Mouse (Mus musculus) retina, postnatal 7 days (tissue): ENCODE results near the gene Ghdc.

ENCODE experiments used
- DNase-seq: peaks from one replicate; pipeline ENCODE4 v3.0.0-alpha.2; 2012; ENCODE audit warnings: low read depth, low spot score

The Ghdc gene

DNA sequence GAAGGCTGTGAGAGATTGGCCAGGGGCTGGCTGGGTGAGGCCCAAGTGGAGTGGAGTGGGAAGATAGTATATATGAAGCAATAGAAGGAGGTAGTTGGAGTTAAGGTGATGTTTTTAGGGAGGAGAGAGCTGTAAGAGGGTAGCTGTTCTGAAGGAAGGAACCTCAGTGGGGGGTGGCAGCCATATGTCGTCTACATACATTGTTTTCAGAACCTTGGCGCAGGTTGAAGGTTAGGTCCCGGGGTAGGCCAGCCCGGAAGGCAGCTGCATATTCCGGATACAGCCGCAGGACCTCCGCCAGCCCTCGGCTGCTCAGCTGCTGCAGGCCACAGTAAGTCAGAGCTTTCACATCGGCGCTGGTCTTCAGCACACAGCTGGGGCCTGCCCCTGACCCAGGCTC lies 24.2 kb downstream of the Ghdc start:
- DNase-seq = no peak

DNA sequence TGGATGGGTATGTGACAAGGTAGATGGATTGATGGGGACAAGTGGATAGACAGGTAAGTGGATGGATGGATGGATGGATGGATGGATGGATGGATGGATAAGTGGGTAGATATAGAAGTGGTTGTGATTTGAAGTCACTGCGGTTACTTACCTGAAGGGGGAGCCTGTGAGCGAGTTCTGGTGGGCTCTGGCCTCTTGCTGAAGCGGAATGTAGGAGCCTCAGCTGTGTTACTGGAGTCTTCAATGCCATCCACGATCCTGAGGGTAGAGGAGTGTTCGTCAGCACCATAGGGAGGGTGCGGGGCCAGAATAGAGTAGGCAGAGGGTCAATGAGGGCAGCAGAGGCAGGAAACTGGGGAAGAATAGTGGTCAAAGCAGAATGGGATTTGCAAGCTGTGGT lies 25.7 kb downstream of the Ghdc start:
- no peak for DNase-seq

DNA sequence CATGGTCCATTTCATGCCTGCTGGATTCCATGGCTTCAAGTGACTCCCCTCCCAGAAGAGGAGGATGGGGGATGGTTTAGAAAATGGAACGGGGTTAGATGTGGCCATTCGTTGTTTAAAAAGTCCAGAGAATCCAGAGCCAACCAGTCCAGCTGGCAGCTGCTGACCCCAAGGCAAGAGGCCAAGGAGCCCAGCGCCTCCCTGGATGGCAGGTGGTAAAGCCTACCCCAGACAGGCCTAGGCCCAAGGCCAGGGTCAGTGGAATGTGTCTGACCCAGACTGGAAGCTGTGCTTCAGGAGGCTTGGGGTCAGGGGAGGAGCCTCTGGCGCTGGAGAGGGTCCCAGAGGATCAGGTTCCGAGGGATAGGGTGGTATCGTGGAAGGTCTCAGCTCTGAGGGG lies 29.4 kb downstream of the Ghdc start:
- DNase-seq = no peak

DNA sequence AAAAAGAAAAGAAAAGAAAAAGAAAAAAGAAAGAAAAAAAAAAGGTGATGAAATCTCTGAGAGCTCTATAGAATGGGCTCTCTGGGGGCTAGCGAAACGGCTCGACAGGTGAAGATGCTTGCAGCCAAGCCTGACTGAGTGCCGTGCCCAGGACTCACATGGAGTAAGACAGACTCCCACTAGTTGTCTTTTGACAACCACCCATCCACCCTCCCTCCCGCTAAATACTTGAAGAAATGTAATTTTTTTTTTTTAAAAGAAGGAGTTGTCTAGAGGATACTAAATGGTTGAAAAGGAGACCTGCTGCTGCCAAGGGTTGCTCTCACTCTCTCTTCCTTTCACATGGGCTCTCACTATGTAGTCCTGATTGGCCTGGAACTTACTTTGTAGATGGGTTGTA lies 32.0 kb downstream of the Ghdc start:
- no peak for DNase-seq

DNA sequence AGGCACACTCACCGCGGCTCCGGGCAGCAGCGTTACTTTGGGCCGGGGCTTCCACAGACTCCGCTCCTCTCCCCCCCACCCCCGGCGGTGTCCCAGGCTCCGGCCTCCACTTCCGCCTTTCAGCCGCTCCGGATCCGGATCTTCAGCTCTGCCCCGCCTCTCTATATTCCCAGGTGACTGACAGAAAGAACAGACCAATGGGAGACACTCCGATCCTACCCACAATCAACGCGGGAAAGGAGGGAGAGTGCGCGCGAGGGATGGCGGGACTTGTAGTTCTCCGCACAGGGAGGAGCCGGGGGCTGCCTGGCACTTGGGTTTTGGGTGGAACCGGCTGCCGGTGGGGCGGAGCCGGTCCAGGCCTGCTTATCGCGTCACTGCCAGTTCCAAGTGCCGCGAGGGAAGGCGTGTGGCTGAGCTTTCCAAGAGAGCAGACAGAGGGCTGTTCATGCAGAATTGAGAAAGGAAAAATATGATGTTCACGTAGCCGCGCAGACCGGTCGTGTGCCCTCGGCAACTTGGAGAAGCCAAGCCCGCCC lies 32.6 kb downstream of the Ghdc start, which contains the start of gene Rab5c:
Gene Rab5c, minus strand, starts transcription at position 150 of the 539 bp plus-strand sequence.
- peak; percentile 93 for DNase-seq

DNA sequence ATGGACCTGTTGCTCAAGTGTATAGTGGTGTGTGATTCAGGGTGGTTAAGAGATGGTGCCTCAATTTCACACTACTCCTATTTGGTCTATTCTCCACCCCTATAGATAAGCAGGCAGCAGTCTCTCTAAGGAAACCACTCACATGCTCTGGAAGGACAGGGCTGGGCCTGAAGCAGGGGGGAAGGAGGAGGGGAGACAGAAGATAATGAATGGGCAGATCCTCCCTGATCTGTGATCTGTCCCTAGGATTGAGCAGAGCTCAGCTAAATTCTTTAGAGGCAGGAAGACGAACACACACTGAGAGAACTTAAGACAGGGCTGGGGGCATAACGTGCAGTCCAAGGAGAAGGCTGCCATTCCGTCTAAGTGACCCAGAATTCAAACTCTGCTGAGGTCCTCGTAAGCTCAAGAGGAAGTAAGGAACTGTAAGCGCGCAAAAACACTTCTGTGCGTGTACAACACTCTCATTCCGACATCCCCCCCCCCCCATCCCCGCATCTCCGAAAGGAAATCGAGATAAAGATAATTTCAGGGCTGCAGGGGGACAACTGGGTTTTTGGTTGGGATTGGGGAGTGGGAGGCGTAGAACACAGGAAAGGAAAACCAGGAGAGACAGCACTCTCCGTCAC lies 33.5 kb downstream of the Ghdc start:
- DNase-seq = no peak

DNA sequence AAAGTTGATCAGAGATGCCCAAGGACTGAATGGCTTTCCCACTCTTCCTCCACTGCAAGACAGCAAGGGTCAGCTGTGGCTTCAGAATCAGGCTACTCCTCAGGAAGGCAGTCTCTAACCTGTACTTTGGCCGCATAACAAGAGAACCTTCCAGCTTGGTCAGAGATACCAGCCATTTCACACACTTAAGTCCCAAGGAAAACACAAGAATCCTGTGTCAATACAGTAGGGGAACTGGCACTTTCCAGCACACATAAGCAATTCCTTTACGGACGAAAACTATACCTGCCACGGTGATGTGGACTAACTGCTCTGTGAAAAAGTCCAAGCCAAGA lies 34.0 kb downstream of the Ghdc start:
- no peak for DNase-seq

DNA sequence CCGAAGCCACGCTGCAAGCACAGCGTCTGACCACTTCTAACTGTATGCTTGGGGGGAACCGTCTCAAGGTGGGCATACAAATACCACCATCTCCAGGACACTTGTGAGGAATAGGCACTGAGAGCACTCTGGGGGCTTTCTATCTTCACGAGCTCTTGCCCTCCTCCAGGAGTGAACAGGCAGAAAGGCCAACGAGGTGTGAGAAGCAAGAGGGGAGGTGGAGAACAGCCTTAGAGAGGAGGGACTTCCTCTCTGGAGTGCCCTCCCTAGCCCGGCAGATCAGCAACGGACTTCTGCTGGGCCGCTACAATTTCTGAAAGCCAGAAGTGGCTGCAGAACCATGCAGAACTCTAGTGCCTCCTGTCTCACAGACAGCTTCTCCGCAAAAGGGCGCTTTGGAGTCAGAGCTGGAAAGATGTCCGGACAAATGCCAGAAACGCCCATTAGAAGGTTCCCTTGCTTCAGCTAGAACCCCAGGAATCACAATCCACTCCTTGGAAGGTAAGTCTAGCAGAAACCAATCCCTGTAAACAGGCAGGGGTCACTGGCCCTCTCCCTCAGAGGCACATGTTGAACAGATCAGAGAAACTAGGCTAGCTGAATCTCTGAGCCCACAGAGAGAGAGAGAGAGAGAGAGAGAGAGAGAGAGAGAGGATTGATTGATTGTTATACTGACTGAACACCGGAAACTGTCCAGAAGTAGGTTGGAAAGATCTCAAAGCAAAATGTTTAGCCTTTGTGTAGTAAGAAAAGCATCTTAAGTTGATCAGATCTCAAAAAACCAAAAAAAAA lies 34.6 kb downstream of the Ghdc start:
- DNase-seq = no peak

DNA sequence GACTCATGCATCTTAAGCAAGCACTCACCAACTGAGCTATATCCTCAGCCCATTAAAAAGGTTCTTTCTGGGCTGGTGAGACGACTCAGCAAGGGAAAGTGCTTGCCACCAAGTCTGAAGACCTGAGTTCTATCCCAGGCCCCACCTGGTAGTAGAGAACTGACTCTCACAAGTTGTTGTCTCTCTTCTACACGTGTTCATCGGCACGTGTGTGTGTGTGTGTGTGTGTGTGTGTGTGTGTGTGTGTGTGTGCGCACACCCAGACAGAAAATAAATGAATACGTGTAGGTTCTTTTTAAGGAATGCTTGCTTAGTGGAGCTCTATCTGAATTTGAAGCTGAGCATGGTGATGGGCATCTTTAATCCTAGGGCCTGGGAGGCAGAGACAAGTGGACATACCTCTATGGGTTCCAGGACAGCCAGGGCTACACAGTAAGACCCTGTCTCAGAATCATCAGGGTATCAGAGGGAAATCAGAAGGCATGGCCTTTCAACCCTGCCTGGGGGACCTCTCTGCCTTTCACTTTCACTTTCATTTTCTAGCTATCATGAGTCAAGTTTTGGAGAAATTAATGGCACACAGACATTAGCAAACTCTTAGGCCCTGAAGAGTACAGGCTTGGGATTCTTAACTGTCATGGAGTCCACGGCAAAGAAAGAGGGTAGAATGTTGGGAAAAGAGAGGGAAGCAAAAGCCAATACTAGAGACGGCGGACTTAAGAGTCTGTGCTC lies 35.5 kb downstream of the Ghdc start:
- no peak for DNase-seq

DNA sequence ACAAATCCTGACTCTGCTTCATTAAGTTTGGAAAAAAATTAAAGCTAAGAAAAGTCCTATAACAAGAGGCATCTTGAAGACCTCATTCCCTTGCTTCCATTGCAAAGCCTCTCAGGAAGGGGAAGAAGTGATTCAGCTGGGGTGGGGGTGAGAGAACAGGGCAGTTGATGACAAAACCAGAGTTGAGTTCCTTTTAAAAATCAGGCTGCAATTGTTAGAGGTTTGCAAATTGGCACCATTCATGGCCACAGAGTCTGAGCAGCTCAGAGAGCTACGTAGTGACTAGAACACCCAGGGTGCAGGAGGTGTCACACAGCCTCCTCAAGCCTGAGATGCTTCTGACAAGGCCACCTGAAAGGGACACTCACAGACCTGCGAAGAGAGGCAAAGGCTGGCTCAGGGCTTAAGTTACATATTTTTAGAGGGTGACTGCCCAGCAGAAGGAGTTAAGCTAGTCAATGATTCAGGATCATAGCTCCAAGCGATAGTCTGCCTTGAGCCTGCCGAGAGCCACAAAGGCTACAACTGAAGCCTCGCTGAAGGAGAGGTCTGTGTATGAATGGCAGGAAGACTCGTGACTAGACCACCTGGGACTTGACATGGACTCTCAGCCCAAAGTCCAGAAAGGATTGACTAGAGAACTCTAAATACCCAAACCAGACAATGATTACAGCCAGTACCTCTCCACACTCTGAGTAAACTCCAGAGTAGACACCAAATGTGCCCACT lies 40.1 kb downstream of the Ghdc start:
- DNase-seq = no peak

DNA sequence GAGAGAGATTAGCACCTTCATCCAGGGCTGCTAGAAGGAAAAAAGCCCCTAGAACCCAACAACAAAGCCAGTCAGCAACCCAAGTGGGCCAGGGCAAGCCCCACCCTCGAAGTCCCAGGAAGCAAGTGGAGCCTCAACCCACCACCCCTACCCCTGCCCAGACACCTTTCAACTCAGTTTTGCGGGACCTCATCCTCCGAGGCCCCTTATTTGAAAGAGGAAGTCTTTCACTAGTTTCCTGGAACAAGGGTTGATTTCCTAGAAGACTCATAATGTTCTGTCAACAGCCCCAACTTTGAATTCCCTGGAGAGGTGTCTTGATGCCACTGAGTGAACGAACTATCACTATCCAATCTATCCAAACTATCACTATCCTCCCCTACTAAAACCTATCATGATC lies 40.8 kb downstream of the Ghdc start:
- no peak for DNase-seq

DNA sequence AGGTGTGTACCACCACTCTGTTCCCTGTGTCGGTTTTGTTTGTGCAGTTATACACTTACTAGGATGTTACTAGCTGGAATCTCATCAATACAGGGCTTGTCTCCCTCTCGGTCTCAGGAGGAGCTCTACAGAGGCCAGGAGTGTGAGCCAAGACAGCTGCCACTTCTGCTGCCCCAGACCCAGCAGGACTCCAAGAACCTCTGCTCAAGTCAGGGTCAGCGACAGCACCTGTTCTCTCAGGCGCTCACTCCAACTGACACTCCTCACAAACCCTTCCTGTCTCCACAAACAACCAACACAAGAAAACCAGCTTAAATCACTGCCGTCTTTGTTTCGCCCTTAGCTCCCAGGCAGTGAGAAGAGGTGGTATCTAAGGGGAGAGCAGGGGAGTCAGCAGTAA lies 42.2 kb downstream of the Ghdc start:
- DNase-seq = no peak

DNA sequence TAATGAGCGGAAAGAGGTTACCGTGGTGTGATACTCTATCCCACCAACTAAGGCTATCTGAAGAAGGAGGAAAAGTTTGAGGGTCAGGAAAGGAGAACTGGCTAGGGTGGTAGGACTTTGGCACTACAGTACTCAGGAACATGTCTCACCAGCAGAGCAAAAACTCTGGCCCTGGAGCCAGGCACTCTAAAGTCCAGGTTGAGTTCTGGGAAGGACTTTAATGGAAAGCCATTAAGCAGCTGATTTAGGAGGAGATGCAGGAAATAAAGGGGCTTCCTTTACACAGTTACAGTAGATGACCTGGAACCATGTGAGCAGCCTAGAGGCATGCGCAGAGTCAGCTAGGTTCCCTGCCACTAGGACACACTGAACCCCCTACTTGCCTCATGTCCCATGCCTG lies 43.6 kb downstream of the Ghdc start:
- no peak for DNase-seq

DNA sequence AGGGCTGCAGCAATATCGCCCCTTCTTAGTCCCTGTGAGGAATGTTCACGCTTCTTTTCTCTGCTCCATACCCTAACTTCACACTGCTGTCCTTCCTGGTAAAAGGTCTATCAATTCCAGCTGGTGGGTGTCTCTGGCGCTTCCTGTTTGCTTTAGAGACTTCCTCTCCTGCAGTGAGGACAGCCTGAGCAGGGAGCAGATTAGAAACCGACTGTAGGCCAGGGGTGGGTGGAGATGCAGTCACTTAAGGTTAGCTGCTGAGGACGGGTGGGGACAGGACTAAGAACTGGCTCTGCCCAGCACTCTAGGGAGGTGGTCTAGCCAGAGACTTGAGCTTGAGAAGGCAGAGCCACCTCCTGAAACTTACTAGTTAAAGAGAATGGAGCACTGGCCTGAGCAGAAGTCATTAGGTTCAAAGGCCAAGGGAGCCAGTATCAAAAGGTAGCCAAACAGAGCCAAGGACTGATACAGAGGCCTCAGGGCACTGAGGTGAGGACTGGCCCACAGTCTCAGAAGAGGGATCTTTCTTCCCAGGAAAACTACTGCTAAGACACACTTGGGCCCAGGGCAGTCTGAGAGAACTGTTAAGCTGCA lies 45.7 kb downstream of the Ghdc start:
- DNase-seq = no peak

DNA sequence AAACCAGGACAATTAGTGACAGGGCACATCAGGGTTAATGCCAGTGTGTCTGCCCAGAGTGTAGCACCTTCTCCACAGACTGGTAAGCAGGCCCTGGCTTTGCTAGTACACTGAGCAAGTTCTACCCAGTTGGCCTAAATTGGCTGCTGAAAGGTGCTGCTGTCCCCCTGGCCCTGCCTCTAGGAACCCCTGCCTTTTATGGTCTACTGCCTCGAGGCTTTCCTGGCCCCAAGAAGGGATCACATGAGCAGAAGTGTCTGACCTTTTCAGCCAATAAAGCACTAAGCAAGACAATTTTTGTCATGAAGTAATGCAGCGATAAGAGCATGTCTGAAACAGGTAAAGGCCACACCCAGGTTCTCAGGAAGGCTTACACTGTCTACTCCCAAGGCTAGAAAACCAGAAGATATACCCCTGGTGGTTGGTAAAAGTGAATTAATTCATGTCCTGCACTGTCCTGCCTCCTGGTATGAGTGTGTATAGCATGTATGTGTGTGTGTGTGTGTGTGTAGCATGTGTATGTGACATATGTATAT lies 48.2 kb downstream of the Ghdc start:
- DNase-seq = no peak

DNA sequence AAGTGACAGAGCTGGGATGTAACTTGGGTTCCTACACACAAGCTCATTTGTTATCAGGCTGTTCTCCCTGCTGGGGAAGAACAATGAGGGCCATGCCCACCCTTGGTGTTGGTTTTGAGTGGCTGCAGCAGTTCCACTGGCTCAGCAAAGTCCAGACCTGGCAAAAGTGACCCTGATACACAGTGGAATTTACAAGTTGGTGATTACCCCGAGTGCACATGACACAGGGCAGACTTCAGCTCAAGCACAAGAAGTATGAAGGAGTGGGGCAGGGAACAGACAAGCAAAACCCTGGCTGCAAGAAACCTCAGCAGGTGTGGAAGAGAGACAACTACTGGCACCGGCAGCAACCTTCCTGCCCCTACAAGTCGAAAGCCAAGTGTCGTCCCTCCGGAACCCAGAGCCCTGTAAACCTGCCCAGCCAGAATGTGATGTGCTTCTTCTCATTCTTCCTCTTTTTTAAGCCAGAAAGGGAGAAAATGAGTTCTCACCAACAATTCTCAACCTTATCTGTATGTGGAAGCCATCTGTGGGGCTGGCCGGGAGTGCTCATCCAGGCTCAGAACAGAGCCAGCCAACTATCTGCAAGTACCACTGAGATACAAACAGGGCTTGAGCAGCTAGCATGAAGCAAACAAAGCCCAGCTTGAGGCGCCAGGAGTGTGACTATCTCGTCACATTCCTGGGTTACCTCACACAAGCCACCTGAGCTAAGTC lies 48.8 kb downstream of the Ghdc start:
- DNase-seq = no peak

DNA sequence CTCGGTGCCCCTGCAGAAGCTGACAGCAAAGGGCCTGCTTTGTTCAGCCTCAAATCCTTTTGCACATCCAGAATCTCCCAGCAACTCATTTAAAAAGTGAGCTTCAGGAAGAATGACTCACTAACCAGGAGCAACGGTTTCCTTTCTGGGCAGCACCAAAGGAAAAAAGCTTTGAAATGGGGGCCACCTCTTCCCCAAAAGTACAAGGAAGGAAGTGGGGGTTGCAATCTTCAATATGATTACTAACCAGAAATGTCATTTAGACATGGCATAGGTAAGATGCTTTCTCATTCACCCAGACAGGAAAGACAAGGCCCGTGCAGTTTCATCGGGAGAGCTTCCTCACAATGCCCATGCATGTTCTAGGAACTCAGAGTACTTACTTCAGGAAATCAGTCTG lies 49.5 kb downstream of the Ghdc start:
- DNase-seq = no peak

DNA sequence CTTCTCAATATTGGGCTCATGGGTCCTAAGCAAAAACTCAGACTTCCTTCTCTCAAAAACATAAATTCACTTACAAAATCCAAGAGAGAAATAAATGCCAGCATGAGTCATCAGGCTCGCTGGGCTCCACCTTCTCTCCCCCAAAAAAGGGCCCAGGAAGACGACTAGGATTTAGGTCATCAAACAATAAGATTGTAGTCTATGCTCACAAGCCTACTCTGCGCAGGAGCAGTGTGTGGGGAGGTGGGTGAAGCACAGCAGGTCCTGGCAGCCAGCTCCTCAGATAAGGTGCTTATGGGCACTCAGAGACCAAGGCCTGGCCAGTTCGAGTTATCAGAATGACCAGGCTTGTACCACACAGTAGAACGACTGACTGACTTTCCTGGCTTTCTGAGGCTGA lies 50.4 kb downstream of the Ghdc start:
- no peak for DNase-seq

DNA sequence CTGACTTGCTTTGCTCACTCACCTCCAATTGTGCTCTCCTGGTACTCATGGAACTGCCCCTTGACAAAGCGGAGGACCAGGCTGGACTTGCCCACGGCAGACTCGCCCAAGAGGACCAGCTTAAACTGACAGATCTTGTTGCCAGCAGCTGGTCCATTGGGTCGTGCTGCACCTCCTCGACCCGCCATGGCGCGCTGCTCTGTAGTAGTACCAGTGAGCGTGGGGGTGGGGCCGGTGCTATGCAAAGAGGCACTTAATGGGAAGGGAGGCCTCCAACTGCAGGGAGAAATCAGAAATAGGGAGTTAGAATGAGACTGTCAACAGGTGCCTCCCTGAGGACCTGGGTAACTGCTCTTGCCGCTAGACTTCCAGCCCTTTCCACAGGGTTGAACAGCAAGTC lies 50.9 kb downstream of the Ghdc start:
- no peak for DNase-seq

DNA sequence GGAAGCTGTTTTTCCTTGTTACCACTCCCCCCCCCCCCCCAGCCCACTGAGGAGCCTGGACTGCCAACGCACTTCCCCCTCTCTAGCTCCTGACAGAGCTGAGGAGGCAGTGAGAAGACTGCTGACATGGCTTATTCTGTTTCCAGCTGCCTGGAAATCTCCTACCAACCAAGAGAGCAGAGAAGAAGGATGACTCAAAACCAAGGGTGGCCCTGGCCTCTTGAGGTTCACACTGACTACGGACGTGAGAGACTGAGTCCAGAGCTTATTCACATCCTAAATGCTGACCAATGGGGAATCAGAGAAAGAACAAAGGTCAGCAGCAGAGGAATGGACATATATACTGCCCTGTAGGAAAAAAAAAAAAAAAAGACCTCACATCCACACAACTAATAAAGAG lies 51.4 kb downstream of the Ghdc start:
- DNase-seq = no peak

DNA sequence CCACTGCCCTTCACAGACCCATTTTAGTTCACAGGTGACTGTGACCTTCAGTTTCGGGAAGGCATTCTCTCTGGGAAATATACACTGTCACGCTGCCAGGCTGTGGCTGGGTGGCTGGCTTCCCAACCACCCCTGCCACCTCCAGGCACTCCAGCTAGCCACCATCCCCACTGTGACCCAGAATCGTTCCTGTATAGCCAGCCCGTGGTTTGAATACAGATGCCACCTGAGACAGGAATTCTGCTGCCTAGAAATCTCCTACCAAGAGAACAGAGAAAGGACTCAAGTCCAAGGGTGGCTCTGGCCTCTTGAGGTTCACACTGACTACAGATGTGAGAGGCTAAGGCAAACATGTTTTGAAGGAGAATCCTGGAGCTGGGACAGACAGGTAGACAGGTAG lies 51.9 kb downstream of the Ghdc start:
- DNase-seq = no peak
